ENCODE assay signal across 10 mouse cellular contexts in genomic region chr9:110758605-110759004, GRCm38 (mm10). TPM values are rescaled to one million over a fixed set of nuclear protein-coding genes. Genes with fewer than 3 reads are reported as not detected.
DNase-seq lines count a peak whose midpoint lies in the region; ATAC-seq and TF ChIP-seq lines count a peak whose summit lies in the region.
"Had no signal": no experiment of that assay in that cellular context is flagged by ENCODE, and none has a peak within 500 bp of the region (broad histone marks: within the 10 kb centered on the region; RNA-seq: fewer than 3 reads in every experiment).

No protein-coding gene starts in this region.

- no peak for ATAC-seq in activated CD4-positive, CD25-positive, alpha-beta regulatory T cell, adult 4 months
- ATAC-seq in midbrain, embryonic 13.5 days: no peak

- no peaks in the 10 kb centered on the region for H3K27me3 ChIP-seq in midbrain, embryonic 13.5 days

- no peak overlapping the region for H3K4me3 ChIP-seq in left cerebral cortex, adult 2 months
- H3K4me3 ChIP-seq in midbrain, embryonic 13.5 days (replicated peaks): no peak overlapping the region

- TF ChIP-seq CTCF in left cerebral cortex, adult 2 months (IDR thresholded peaks at IDR 0.05): no peak

- no peak overlapping the region for H3K4me2 ChIP-seq in midbrain, embryonic 13.5 days (replicated peaks)

- no peaks in the 10 kb centered on the region for H3K36me3 ChIP-seq in midbrain, embryonic 13.5 days

- no peaks in the 10 kb centered on the region for H3K4me1 ChIP-seq in midbrain, embryonic 13.5 days (replicated peaks)

- H3K27ac ChIP-seq in left cerebral cortex, adult 2 months: no peak overlapping the region
- H3K27ac ChIP-seq in midbrain, embryonic 13.5 days: no peak overlapping the region

- intact Hi-C loops in left cerebral cortex, adult 2 months (cut with DNase I): loop anchor here (5.0 kb wide), 1 partner anchor 41 kb away; no protein-coding TSS in a partner anchor

- DNase-seq in left cerebral cortex, adult 2 months (ENCODE audit: extremely low spot score in 1 of 2, low spot score in 2 of 2): peak; percentile 43 to 54
- no peak for DNase-seq in left cerebral cortex, adult 11 months (ENCODE audit: low spot score)
- peak; percentile 72 to 74 for DNase-seq in gastrocnemius, adult 8-10 months (ENCODE audit: low spot score in 2 of 2)
- peak; percentile 11 to 32 for DNase-seq in layer of hippocampus, adult 18-20 months (ENCODE audit: low spot score in 2 of 2)
- peak; percentile 59 for DNase-seq in lung, postnatal 36 days
- DNase-seq in spleen, postnatal 4 days (ENCODE audit: low spot score in 2 of 2): no peak

- H3K9me3 ChIP-seq in midbrain, embryonic 13.5 days: no peaks in the 10 kb centered on the region

- H3K9ac ChIP-seq in midbrain, embryonic 13.5 days (replicated peaks): no peak overlapping the region

- 78% methylated on average over 8 of the region's 8 CpGs for WGBS in midbrain, embryonic 13.5 days

RNA-seq across cellular contexts. Expression of gene Pth1r, which starts 11.7 kb away (rescaled TPM):
- total RNA-seq in left cerebral cortex, adult 2 months (2021): 1 to 10 TPM; 5.8 to 7.2 TPM
- 1 to 10 TPM in 2 of 4 experiments, under 1 TPM in 2; 0.44 to 1.4 (median 1.0) TPM for total RNA-seq in gastrocnemius, adult 8-10 months (2022)
- total RNA-seq in layer of hippocampus, adult 18-20 months (2021): 1 to 10 TPM; 3.9 TPM
- polyA plus RNA-seq in activated CD4-positive, CD25-positive, alpha-beta regulatory T cell, adult 4 months (2017; shearing (Covaris generic)): not detected
- polyA plus RNA-seq in midbrain, embryonic 13.5 days (2015; fragmentation: Nextera tagmentation; extraction: Ambion mirVana): 9.2 and 11.2 TPM in 2 replicates

RNA-seq across cellular contexts. Expression of gene Myl3, which starts 16.9 kb away (rescaled TPM):
- not detected for total RNA-seq in left cerebral cortex, adult 2 months (2021)
- total RNA-seq in gastrocnemius, adult 8-10 months (2022): 100 to 1,000 TPM; 644 to 855 (median 660) TPM
- total RNA-seq in layer of hippocampus, adult 18-20 months (2021): not detected
- polyA plus RNA-seq in activated CD4-positive, CD25-positive, alpha-beta regulatory T cell, adult 4 months (2017; shearing (Covaris generic)): not detected
- polyA plus RNA-seq in midbrain, embryonic 13.5 days (2015; fragmentation: Nextera tagmentation; extraction: Ambion mirVana): not detected in 2 replicates
- total RNA-seq: MEL had no signal

RNA-seq across cellular contexts. Expression of gene Prss42, which starts 39.4 kb away (rescaled TPM):
- total RNA-seq in left cerebral cortex, adult 2 months (2021): not detected
- total RNA-seq in gastrocnemius, adult 8-10 months (2022): not detected
- total RNA-seq in layer of hippocampus, adult 18-20 months (2021): not detected
- not detected for polyA plus RNA-seq in activated CD4-positive, CD25-positive, alpha-beta regulatory T cell, adult 4 months (2017; shearing (Covaris generic))
- not detected in 2 replicates for polyA plus RNA-seq in midbrain, embryonic 13.5 days (2015; fragmentation: Nextera tagmentation; extraction: Ambion mirVana)
- total RNA-seq: MEL had no signal
- polyA plus RNA-seq: large intestine, adult 2 months had no signal

RNA-seq across cellular contexts. Expression of gene Prss44, which starts 55.2 kb away (rescaled TPM):
- not detected for total RNA-seq in left cerebral cortex, adult 2 months (2021)
- total RNA-seq in gastrocnemius, adult 8-10 months (2022): not detected
- not detected for total RNA-seq in layer of hippocampus, adult 18-20 months (2021)
- polyA plus RNA-seq in activated CD4-positive, CD25-positive, alpha-beta regulatory T cell, adult 4 months (2017; shearing (Covaris generic)): under 1 TPM in 1 of 2 experiments, not detected in 1; 0.37 TPM
- not detected in 2 replicates for polyA plus RNA-seq in midbrain, embryonic 13.5 days (2015; fragmentation: Nextera tagmentation; extraction: Ambion mirVana)
- total RNA-seq: MEL had no signal
- polyA plus RNA-seq: large intestine, adult 2 months had no signal

Comparison
In these comparisons a context has a peak if more than half of its experiments do, and no peak if none do; other contexts are left out.
1. DNase-seq: peak in left cerebral cortex, adult 2 months (2 of 2), gastrocnemius, adult 8-10 months (2 of 2), layer of hippocampus, adult 18-20 months (2 of 2) and lung, postnatal 36 days (single experiment); none in left cerebral cortex, adult 11 months (single experiment) and spleen, postnatal 4 days (0 of 2).
2. RNA of gene Myl3, which starts 16.9 kb away (total RNA-seq): 644 to 855 TPM in gastrocnemius, adult 8-10 months; not detected in left cerebral cortex, adult 2 months and not detected in layer of hippocampus, adult 18-20 months; every median in the first group is over 100 times any median in the second.